Mouse (Mus musculus) MEL (cell line): Measurements from ENCODE around the gene BC003965. TPM values are rescaled to one million over a fixed set of nuclear protein-coding genes. Genes with fewer than 3 reads are reported as not detected.

Source experiments
- DNase-seq: peaks from one replicate; pipeline ENCODE4 v3.0.0; 2011; ENCODE audit warnings: low read depth, low spot score
- H3K27ac ChIP-seq: 2 replicates; pipeline ENCODE4 v1.5.1; 2012; ENCODE audit warnings: low read depth, mild to moderate bottlenecking, control low read depth, low read length, moderate library complexity; ENCODE audit not compliant: control insufficient read depth
- H3K27me3 ChIP-seq, 2 experiments: fragments of 150-350 bp in 1 of 2; sonication (generic) in 1 of 2; 2 replicates each; pipeline ENCODE4 v1.6.1; 2012; ENCODE audit warnings: low read length in 2 of 2, mild to moderate bottlenecking in 2 of 2, improper control_type of control experiment in 1 of 2, moderate library complexity in 1 of 2; ENCODE audit not compliant: insufficient read depth in 2 of 2, control insufficient read depth in 1 of 2
- H3K36me3 ChIP-seq, 2 experiments: 2 replicates each; pipeline ENCODE4 v1.6.1; 2012 to 2014; ENCODE audit warnings: low read length in 2 of 2, improper control_type of control experiment in 1 of 2, inconsistent platforms in 1 of 2, mild to moderate bottlenecking in 1 of 2; ENCODE audit not compliant: insufficient read depth in 2 of 2, control insufficient read depth in 1 of 2
- H3K4me1 ChIP-seq, 2 experiments: fragments of 150-350 bp in 1 of 2; sonication (generic) in 1 of 2; 2 replicates each; pipeline ENCODE4 v1.6.1; 2012; ENCODE audit warnings: low read length in 2 of 2, improper control_type of control experiment in 1 of 2, mild to moderate bottlenecking in 1 of 2; ENCODE audit not compliant: insufficient read depth in 2 of 2, control insufficient read depth in 1 of 2
- H3K4me3 ChIP-seq, 2 experiments: fragments of 150-350 bp in 1 of 2; sonication (generic) in 1 of 2; 2 replicates each; pipeline ENCODE4 v1.5.1; 2012; ENCODE audit warnings: low read depth in 2 of 2, low read length in 2 of 2, mild to moderate bottlenecking in 2 of 2, moderate library complexity in 2 of 2, control low read depth in 1 of 2, improper control_type of control experiment in 1 of 2; ENCODE audit not compliant: control insufficient read depth in 1 of 2, insufficient read depth in 1 of 2
- H3K79me2 ChIP-seq: 2 replicates; pipeline ENCODE4 v1.6.1; 2012; ENCODE audit warnings: mild to moderate bottlenecking, low read length, moderate library complexity; ENCODE audit not compliant: control insufficient read depth, poor library complexity, insufficient read depth
- H3K9ac ChIP-seq: 2 replicates; pipeline ENCODE4 v1.6.1; 2012; ENCODE audit warnings: low read depth, mild to moderate bottlenecking, control low read depth, low read length, moderate library complexity; ENCODE audit not compliant: control insufficient read depth, poor library complexity, severe bottlenecking
- H3K9me3 ChIP-seq: fragments of 150-350 bp; sonication (generic); replicated peaks from 2 replicates; pipeline ENCODE4 v1.6.1; 2012; ENCODE audit warnings: mild to moderate bottlenecking, low read length, improper control_type of control experiment, moderate library complexity; ENCODE audit not compliant: insufficient read depth
- CHD1 ChIP-seq: IDR thresholded peaks from 2 replicates; pipeline ENCODE4 v1.6.1; 2012; ENCODE audit warnings: low read depth, mild to moderate bottlenecking, inconsistent platforms, low read length, improper control_type of control experiment
- CHD2 ChIP-seq: IDR thresholded peaks from 2 replicates; pipeline ENCODE4 v1.6.1; 2011; ENCODE audit warnings: low read length, improper control_type of control experiment
- CTCF ChIP-seq, 3 experiments: IDR thresholded peaks in 2 of 3; conservative IDR thresholded peaks in 1 of 3; 2 replicates each; pipeline ENCODE4 v1.5.1; 2011 to 2012; ENCODE audit warnings: low read length in 3 of 3, low read depth in 2 of 3, mild to moderate bottlenecking in 2 of 3, improper control_type of control experiment in 1 of 3, inconsistent platforms in 1 of 3, mixed read lengths in 1 of 3, moderate library complexity in 1 of 3; ENCODE audit not compliant: control insufficient read depth in 1 of 3, insufficient read depth in 1 of 3, poor library complexity in 1 of 3, severe bottlenecking in 1 of 3
- E2F4 ChIP-seq: IDR thresholded peaks from 2 replicates; pipeline ENCODE4 v1.6.1; 2011; ENCODE audit warnings: low read depth, low read length, improper control_type of control experiment, borderline replicate concordance
- ELF1 ChIP-seq: IDR thresholded peaks from 2 replicates; pipeline ENCODE4 v1.6.1; 2014; ENCODE audit warnings: low read depth, mild to moderate bottlenecking, inconsistent platforms, low read length, improper control_type of control experiment, moderate library complexity
- EP300 ChIP-seq, 2 experiments: IDR thresholded peaks; 2 replicates each; pipeline ENCODE4 v1.6.1; 2011; ENCODE audit warnings: improper control_type of control experiment in 2 of 2, low read length in 2 of 2, low read depth in 1 of 2, mild to moderate bottlenecking in 1 of 2
- GABPA ChIP-seq: IDR thresholded peaks from 2 replicates; pipeline ENCODE4 v1.6.1; 2012; ENCODE audit warnings: low read depth, mild to moderate bottlenecking, inconsistent platforms, low read length, improper control_type of control experiment, moderate library complexity
- MAFK ChIP-seq: IDR thresholded peaks from 2 replicates; pipeline ENCODE4 v1.6.1; 2011; ENCODE audit warnings: low read depth, mild to moderate bottlenecking, low read length, improper control_type of control experiment, borderline replicate concordance
- MAZ ChIP-seq: IDR thresholded peaks from 2 replicates; pipeline ENCODE4 v1.6.1; 2012; ENCODE audit warnings: low read depth, mild to moderate bottlenecking, inconsistent platforms, low read length, improper control_type of control experiment
- MEF2A ChIP-seq: IDR thresholded peaks from 2 replicates; pipeline ENCODE4 v1.6.1; 2014; ENCODE audit warnings: low read depth, mild to moderate bottlenecking, inconsistent platforms, low read length, improper control_type of control experiment; ENCODE audit not compliant: poor library complexity, insufficient replicate concordance, severe bottlenecking; ENCODE audit errors: extremely low read depth
- MXI1 ChIP-seq: IDR thresholded peaks from 2 replicates; pipeline ENCODE4 v1.6.1; 2011; ENCODE audit warnings: mild to moderate bottlenecking, low read depth, low read length, improper control_type of control experiment
- MYB ChIP-seq: IDR thresholded peaks from 2 replicates; pipeline ENCODE4 v1.6.1; 2011; ENCODE audit warnings: mild to moderate bottlenecking, low read depth, low read length, improper control_type of control experiment
- NELFE ChIP-seq: IDR thresholded peaks from 2 replicates; pipeline ENCODE4 v1.6.1; 2011; ENCODE audit warnings: low read depth, low read length, improper control_type of control experiment
- POLR2A ChIP-seq, 2 experiments: IDR thresholded peaks; 2 replicates each; pipeline ENCODE4 v1.6.1; 2011 to 2012; ENCODE audit warnings: low read length in 2 of 2, mild to moderate bottlenecking in 2 of 2, control low read depth in 1 of 2, improper control_type of control experiment in 1 of 2, low read depth in 1 of 2, moderate library complexity in 1 of 2; ENCODE audit not compliant: control insufficient read depth in 1 of 2, insufficient read depth in 1 of 2, poor library complexity in 1 of 2
- POLR2AphosphoS2 ChIP-seq: IDR thresholded peaks from 2 replicates; pipeline ENCODE4 v1.6.1; 2011; ENCODE audit warnings: low read length, improper control_type of control experiment
- POLR2AphosphoS5 ChIP-seq: IDR thresholded peaks from 2 replicates; pipeline ENCODE4 v1.6.1; 2012; ENCODE audit warnings: low read depth, borderline replicate concordance, mild to moderate bottlenecking, inconsistent platforms, low read length, moderate library complexity, mixed read lengths
- RAD21 ChIP-seq: IDR thresholded peaks from 2 replicates; pipeline ENCODE4 v1.6.1; 2011; ENCODE audit warnings: mild to moderate bottlenecking, low read depth, low read length, improper control_type of control experiment
- RCOR1 ChIP-seq: IDR thresholded peaks from 2 replicates; pipeline ENCODE4 v1.6.1; 2012; ENCODE audit warnings: low read depth, mild to moderate bottlenecking, inconsistent platforms, low read length, improper control_type of control experiment
- SIN3A ChIP-seq: IDR thresholded peaks from 2 replicates; pipeline ENCODE4 v1.6.1; 2012; ENCODE audit warnings: low read length, improper control_type of control experiment, inconsistent platforms
- SMC3 ChIP-seq: IDR thresholded peaks from 2 replicates; pipeline ENCODE4 v1.6.1; 2011; ENCODE audit warnings: low read depth, low read length, improper control_type of control experiment
- TAL1 ChIP-seq: IDR thresholded peaks from 2 replicates; pipeline ENCODE4 v1.6.1; 2012; ENCODE audit warnings: mild to moderate bottlenecking, inconsistent platforms, low read length, moderate library complexity, mixed read lengths
- TBP ChIP-seq: IDR thresholded peaks from 2 replicates; pipeline ENCODE4 v1.8.0; 2011; ENCODE audit warnings: low read depth, low read length, improper control_type of control experiment
- TCF12 ChIP-seq: IDR thresholded peaks from 2 replicates; pipeline ENCODE4 v1.6.1; 2014; ENCODE audit warnings: low read depth, mild to moderate bottlenecking, inconsistent platforms, low read length, improper control_type of control experiment, moderate library complexity
- USF1 ChIP-seq: IDR thresholded peaks from 2 replicates; pipeline ENCODE4 v1.6.1; 2014; ENCODE audit warnings: low read depth, mild to moderate bottlenecking, inconsistent platforms, low read length, improper control_type of control experiment, moderate library complexity
- USF2 ChIP-seq, 2 experiments: IDR thresholded peaks; 2 replicates each; pipeline ENCODE4 v1.6.1; 2011 to 2012; ENCODE audit warnings: improper control_type of control experiment in 2 of 2, low read length in 2 of 2, borderline replicate concordance in 1 of 2, inconsistent platforms in 1 of 2, low read depth in 1 of 2, mild to moderate bottlenecking in 1 of 2; ENCODE audit not compliant: insufficient read depth in 1 of 2
- ZC3H11A ChIP-seq: IDR thresholded peaks from 2 replicates; pipeline ENCODE4 v1.6.1; 2012; ENCODE audit warnings: low read depth, mild to moderate bottlenecking, inconsistent platforms, low read length, improper control_type of control experiment
- ZKSCAN1 ChIP-seq: IDR thresholded peaks from 2 replicates; pipeline ENCODE4 v1.6.1; 2012; ENCODE audit warnings: low read depth, mild to moderate bottlenecking, inconsistent platforms, low read length, improper control_type of control experiment, moderate library complexity
- ZMIZ1 ChIP-seq: IDR thresholded peaks from 2 replicates; pipeline ENCODE4 v1.6.1; 2012; ENCODE audit warnings: low read depth, mild to moderate bottlenecking, inconsistent platforms, low read length, improper control_type of control experiment, moderate library complexity
- polyA plus RNA-seq, 2 experiments: library from polyadenylated mRNA; stranded (reverse) in 1 of 2; unstranded in 1 of 2; fragments of >175 nt in 1 of 2; fragments of >200 nt in 1 of 2; gene quantifications; 2 replicates each; pipeline versions ENCODE4 v1.2.1 to v1.2.4; 2012; ENCODE audit warnings: low replicate concordance in 2 of 2, low read depth in 1 of 2; ENCODE audit not compliant: insufficient read length in 2 of 2, insufficient read depth in 1 of 2, missing spikeins in 1 of 2
- total RNA-seq: library from RNA; depleted of rRNA; stranded (reverse); fragments of 300-350 nt; gene quantifications from 2 replicates; pipeline ENCODE4 v1.2.3, GENCODE M21; 2012

The BC003965 gene
- total and polyA plus RNA-seq, 3 experiments: 22.0 to 29.2 TPM; not detected in 1

DNA sequence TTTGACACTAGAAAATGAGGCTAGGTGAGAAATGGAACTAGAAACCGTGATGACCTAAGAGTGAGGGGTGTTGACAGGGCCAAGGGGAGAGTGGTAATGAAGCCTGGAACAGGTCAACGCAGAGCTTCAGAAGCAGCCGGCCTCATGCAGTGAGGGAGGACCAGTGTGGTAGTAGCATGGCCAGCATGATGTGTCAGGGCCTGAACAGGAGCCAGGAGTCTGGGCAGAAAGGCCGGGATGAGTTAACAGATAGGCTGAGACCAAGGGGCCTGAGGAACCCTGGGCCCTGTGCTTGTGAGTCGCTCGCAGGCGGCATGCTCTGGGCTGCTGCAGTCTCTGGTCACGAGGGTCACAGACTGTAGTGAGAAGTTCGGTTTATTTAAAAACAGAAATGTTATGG lies 34.6 kb downstream of the BC003965 start:
- peaks cover 10% of the 10 kb centered on the region for H3K79me2 ChIP-seq
- H3K9me3 ChIP-seq: no peaks in the 10 kb centered on the region
- no peak overlapping the region for H3K27ac ChIP-seq
- TF ChIP-seq MYB: no peak
- no peak for TF ChIP-seq MEF2A
- no peak for TF ChIP-seq ZC3H11A
- no peak for TF ChIP-seq RAD21
- TF ChIP-seq TBP: no peak
- no peak for TF ChIP-seq SMC3
- TF ChIP-seq RCOR1: no peak
- no peak for TF ChIP-seq MXI1
- no peak for TF ChIP-seq SIN3A
- no peak for TF ChIP-seq ZMIZ1
- TF ChIP-seq CHD1: no peak
- no peak for TF ChIP-seq TCF12
- no peak for TF ChIP-seq CHD2
- TF ChIP-seq ZKSCAN1: no peak
- TF ChIP-seq POLR2AphosphoS2: no peak
- no peak for TF ChIP-seq EP300 (IDR thresholded peaks at IDR 0.05; ENCODE audit: low read depth in 1 of 2, low read length in 2 of 2)
- no peak for TF ChIP-seq POLR2A (IDR thresholded peaks at IDR 0.05; ENCODE audit: control insufficient read depth in 1 of 2, insufficient read depth in 1 of 2, low read depth in 1 of 2, low read length in 2 of 2, poor library complexity in 1 of 2)
- TF ChIP-seq TAL1: no peak
- TF ChIP-seq GABPA: no peak
- H3K4me3 ChIP-seq: no peak overlapping the region
- H3K27me3 ChIP-seq: no peaks in the 10 kb centered on the region
- DNase-seq: no peak
- peaks cover 1 to 5% of the 10 kb centered on the region in 2 experiments; a peak in 2 of 4 replicates for H3K36me3 ChIP-seq
- H3K4me1 ChIP-seq: peaks cover 3 to 16% of the 10 kb centered on the region in 2 experiments; a peak in 3 of 4 replicates
- H3K9ac ChIP-seq: no peak overlapping the region

DNA sequence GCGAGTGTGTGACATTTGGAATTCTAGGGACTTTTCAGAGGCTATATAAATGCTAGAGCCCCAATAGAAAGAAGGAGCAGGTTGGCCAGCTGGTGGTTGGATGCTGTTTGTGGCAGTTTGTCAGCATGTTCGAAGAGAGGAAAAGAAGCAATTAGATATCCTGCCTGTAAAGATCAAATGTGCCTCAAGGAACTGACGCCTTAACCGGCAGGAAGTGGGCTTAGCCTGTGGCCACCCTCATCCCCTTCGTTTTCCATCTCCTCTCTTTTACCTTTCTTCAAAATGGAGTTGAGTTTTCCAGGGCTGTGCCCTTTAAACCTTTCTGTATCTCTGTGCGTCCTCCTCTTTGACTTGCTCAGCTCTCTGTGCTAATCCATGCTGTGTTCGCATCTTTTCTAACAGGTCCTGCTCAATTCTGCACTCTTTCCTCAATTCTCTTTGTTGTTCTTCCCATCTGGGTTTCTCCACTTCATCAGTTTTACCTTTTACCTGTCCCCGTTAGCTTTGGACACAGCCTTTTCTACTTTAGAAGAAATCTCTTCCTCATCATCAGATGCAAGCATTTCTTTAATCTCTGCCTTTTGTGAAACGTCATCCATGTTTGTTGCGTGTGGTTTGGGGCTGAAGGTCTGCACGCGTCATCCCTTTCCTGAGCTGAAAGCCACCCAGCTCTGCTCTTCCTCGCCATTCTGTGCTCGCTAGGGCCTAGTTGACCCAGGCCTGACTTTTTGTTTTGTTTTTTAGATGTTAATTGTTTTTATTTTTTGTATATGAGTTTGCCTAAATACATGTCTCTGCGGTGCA lies 35.3 kb downstream of the BC003965 start:
- DNase-seq: no peak
- Histone ChIP-seq H3K27ac (no peak overlapping the region), H3K4me3 (no peak overlapping the region), H3K79me2 (peaks cover 17% of the 10 kb centered on the region), H3K9ac (no peak overlapping the region), H3K36me3 (peaks cover 1 to 12% of the 10 kb centered on the region in 2 experiments; a peak in 2 of 4 replicates), H3K4me1 (peaks cover 5 to 24% of the 10 kb centered on the region in 2 experiments; a peak in 3 of 4 replicates), H3K9me3 (no peaks in the 10 kb centered on the region), H3K27me3 (no peaks in the 10 kb centered on the region)
- no peak for TF ChIP-seq E2F4
- no peak for TF ChIP-seq SMC3
- TF ChIP-seq CTCF (IDR thresholded peaks at IDR 0.05 in 2 of 3, conservative IDR thresholded peaks at IDR 0.05 in 1 of 3; ENCODE audit: control insufficient read depth in 1 of 3, insufficient read depth in 1 of 3, low read depth in 2 of 3, low read length in 3 of 3, poor library complexity in 1 of 3, severe bottlenecking in 1 of 3): no peak
- TF ChIP-seq POLR2AphosphoS5: no peak
- no peak for TF ChIP-seq MAFK
- no peak for TF ChIP-seq MAZ
- no peak for TF ChIP-seq POLR2A (IDR thresholded peaks at IDR 0.05; ENCODE audit: control insufficient read depth in 1 of 2, insufficient read depth in 1 of 2, low read depth in 1 of 2, low read length in 2 of 2, poor library complexity in 1 of 2)
- no peak for TF ChIP-seq NELFE
- no peak for TF ChIP-seq RCOR1
- TF ChIP-seq MEF2A: no peak
- TF ChIP-seq USF1: no peak
- no peak for TF ChIP-seq USF2 (IDR thresholded peaks at IDR 0.05; ENCODE audit: borderline replicate concordance in 1 of 2, insufficient read depth in 1 of 2, low read depth in 1 of 2, low read length in 2 of 2)
- TF ChIP-seq ELF1: no peak
